Mouse (Mus musculus): ENCODE results near the gene Slc36a1.

Gene Slc36a1

DNA sequence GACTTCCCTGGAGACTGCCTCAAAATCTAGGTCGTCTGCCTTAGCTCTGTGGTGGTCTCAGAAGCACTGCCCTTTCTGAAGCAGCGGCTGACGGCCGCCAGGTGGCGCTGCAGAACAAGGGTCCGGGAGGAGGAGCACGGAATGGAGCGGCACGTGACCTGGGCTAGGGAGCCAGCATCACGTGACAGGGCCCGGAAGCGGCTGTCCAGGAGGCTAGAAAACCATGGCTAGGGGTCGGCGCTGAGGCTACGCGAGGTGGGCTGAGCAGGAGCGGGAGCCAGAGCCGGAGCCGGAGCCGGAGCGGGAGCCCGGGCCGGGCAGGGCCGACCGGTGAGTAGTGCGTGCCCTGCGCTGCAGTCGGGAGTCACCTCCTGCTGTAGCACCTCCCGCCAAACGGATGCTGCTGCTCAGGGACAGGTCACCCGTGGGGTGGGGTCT lies at the start of gene Slc36a1:
Gene Slc36a1, plus strand, starts transcription at position 192 of the 438 bp plus-strand sequence.
- peak; percentile 95 for DNase-seq (ENCODE audit: low spot score)

- DNase-seq (ENCODE audit: low spot score): no peak
These were observed 49.6 kb upstream of the Slc36a1 start for GRCm38 (mm10) chr11:55154398-55155069.

DNA sequence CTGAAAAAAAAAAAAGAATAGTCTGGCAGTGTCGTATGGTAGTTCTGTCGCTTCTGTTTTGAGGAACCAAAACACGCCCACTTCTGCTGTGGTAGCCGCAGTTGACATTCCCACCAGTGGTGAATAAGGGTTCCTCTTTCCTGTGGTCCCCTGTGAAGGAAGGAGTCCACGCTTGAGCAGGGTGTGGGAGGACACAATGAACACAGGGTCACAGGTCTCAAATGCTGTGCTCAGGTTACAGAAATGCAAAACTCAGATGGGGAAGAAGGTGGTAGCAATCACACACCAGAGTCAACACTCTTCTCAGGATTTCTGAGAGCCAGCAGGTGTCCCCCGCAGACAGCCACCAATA lies 49.1 kb upstream of the Slc36a1 start:
- DNase-seq (ENCODE audit: low spot score): no peak

- peak; percentile 76 for DNase-seq (ENCODE audit: low spot score)
These were observed 45.3 kb upstream of the Slc36a1 start for GRCm38 (mm10) chr11:55158785-55159359.

DNA sequence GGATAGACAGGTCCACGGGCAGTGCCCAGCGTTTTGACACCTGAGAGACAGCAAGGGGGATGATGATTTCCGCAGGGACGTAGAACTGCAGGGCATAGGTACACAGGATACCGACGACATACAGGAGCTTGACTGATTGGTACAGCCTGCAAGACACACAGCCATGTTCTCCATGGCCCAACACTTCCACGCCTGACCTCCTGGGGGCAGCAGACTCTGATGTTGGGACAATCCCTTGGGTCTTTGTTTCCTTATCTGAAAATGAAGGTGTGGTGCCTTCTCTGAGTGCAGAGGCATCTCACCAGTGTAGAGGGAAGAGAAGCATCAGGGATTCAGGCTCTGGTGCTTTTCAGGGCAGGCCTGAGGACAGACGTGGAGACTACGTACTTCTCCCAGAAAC lies 41.5 kb upstream of the Slc36a1 start:
- no peak for DNase-seq (ENCODE audit: low spot score)

DNA sequence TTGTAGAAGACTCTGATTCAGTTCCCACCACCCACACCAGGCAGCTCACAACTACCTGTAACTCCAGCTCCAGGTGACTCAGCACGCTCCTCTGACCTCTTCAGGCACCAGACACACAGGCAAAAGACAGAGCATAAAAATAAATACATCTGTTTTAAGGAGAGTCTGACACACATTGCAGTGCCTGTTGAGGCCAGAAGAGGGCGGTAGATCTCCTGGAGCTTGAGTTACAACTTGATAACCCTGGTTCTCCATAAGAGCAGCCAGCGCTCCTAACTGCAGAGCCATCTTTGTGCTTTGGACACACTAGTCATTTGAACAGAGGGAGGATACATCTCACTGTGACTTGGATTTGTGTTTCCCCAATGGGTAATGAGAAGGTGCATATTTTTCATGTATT lies 39.4 kb upstream of the Slc36a1 start:
- DNase-seq (ENCODE audit: low spot score): peak; percentile 31

DNA sequence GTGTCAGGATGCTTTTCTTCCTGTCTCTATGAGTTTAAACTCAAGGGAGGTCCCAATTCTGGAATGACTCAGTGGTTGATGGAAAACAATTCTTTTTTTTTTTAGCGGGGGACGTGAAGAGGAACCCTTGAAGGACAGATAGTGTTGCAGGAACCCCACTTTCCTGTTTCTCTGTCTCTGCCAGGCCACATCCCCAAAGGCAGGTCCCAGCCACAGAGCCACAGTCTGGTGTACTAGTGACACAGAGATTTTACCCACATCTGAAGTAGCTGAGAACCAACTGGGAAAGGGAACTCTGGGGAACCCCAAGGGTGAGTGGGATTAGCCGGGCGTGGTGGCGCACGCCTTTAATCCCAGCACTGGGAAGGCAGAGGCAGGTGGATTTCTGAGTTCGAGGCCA lies 38.4 kb upstream of the Slc36a1 start:
- DNase-seq (ENCODE audit: low spot score): no peak

GRCm38 (mm10) chr11:55168504-55168903 lies 35.6 kb upstream of the Slc36a1 start:
- DNase-seq (ENCODE audit: low spot score): no peak

- no peak for DNase-seq (ENCODE audit: low spot score)
These were observed 35.2 kb upstream of the Slc36a1 start for GRCm38 (mm10) chr11:55168914-55169313.

DNA sequence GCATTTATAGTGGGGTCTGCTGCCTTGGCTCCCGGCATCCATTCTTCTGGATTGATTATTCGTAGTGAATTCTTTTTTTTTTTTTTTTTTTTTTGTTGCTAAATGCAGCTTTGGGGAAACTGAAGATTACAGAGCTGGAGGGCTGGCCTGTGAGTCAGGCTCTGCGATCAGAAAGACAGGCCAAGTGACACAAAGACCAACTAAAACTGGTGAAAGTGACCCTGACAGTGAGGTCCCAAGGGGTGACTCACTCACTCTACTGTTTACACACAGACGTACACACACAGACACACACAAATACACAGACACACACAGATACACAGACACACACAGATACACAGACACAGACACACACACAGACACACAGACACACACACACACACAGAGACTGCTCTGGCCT lies 33.6 kb upstream of the Slc36a1 start:
- no peak for DNase-seq (ENCODE audit: low spot score)

- DNase-seq (ENCODE audit: low spot score): no peak
These were observed 25.3 kb upstream of the Slc36a1 start for GRCm38 (mm10) chr11:55178830-55179229.

GRCm38 (mm10) chr11:55179856-55180255 lies 24.3 kb upstream of the Slc36a1 start:
- DNase-seq (ENCODE audit: low spot score): no peak

DNA sequence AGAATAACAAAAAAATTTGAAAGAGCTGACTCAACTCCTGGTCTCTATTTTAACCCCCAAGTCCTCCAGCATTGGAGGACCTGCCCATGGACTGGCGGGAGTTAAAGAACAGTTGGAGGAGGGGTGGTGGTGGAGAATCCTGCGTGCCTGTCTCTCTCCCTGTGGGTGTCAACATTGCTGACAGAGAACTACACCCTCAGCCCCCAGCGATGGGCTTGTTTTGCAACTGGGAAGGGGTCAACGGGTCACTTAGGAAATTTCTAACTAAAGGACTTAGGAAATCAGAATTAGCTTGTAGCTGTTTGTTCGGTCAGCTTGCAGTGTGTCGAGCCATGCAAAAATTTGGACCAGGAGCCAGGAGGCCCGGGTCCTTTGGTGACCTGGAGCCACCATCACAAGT lies 21.0 kb upstream of the Slc36a1 start:
- no peak for DNase-seq (ENCODE audit: low spot score)

DNA sequence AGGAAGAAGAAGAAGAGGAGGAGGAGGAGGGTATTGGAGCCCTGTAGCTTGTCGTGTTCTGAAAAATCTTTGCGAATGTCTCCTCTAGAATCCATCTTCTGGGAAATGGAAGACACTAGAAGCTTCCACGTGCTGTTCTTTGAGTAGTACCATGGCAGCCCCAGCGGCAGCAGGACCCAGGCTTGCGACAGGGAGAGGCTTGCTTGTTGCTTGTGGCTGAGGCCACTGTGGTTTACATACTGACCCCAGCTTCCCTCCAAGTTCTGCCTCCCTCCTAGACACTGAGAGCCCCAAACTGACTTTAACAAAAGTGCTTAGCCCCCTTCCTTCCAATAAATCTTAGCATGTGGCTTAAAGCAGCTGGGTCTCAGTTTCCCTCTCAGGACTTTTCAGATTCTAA lies 19.9 kb upstream of the Slc36a1 start:
- DNase-seq (ENCODE audit: low spot score): no peak

- no peak for DNase-seq (ENCODE audit: low spot score)
These were observed 19.3 kb upstream of the Slc36a1 start, which contains the start of gene Slc36a2 for GRCm38 (mm10) chr11:55184733-55185291. Slc36a2 (minus strand) TSS chr11:55185077.

DNA sequence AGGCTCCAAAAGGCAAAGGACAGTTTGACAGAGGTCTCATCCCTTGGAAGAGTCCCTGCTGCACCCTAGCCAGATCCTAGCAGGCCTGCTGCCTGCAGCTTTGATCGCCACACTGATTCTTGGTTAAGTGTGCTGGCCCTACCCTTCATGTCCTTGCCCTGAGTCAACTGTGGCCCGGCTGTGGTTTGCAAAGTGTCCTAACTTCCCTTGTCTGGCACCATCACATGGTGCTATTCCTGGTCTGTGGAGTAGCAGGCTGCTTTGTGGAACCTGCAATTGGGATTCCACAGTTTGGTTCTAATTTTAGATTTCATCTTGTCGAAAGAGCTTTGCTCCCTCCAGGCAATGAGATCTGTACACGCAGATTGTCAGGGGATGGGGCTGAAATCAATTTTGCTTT lies 16.9 kb upstream of the Slc36a1 start:
- no peak for DNase-seq (ENCODE audit: low spot score)

DNA sequence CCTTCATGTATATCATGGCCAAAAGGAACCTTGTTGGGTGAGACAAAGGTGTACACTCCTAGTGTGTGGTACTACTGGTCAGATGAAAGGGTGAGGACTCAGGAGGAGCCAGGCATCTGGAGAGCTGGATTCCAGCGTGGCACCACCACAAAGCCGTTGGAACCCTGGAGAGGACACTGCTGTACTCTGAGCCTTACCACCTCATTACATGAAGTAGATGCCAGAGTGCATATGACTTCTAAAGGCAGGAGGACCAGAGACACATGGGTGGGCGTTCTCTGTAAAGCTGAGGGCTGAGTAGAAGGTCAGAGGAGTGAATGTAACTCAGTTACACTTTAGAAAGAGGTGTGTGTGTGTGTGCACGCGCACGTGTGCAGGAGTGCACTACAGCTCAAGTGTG lies 16.4 kb upstream of the Slc36a1 start:
- DNase-seq (ENCODE audit: low spot score): no peak

DNA sequence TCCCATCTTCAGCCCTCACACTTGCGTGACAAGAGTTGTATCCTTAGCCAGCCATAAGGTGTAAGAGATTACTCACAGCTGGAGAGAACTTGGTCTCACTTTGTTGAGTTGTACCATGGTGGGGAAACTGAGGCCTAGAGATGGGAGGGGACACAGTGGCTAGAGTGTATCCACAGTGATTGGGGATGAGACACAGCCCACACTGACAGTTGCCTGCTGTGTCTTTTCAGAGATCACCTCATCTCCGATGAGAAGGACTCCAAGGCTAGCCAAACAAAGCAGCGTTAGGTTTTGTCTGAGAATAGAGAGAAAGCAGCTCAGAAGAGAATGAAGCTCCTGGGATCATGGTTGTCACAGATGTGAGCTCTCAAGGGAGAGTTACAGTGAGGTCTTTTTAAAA lies 13.9 kb upstream of the Slc36a1 start:
- DNase-seq (ENCODE audit: low spot score): no peak

GRCm38 (mm10) chr11:55197086-55197485 lies 7.1 kb upstream of the Slc36a1 start:
- DNase-seq (ENCODE audit: low spot score): no peak

GRCm38 (mm10) chr11:55197740-55198510 lies 6.2 kb upstream of the Slc36a1 start:
- DNase-seq (ENCODE audit: low spot score): no peak

DNA sequence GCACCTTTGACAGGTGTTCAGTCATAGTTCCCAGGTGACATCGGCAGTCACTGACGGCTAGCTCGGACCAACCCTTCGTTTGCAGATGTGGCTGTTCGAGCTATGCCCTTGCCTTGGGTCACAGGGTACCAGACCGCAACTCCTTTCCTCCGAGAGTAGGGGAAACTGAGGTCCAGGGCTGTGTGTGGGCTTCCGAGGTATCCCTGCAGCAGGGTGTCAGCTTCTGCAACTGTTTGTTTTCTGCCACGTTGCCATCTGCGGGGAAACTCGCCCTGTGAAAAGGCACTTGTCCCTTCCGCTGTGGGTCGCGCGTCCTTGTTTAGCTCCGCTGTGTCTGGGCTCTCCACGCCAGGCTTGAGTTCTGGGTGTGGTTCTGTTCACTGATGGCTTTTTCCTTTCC lies 452 bp downstream of the Slc36a1 start:
- DNase-seq (ENCODE audit: low spot score): no peak

- DNase-seq (ENCODE audit: low spot score): no peak
These were observed 4.0 kb downstream of the Slc36a1 start for GRCm38 (mm10) chr11:55208001-55208690.
